ENCODE assay signal across 8 mouse cellular contexts in genomic region chr4:133011821-133012775, GRCm38 (mm10). TPM values are rescaled to one million over a fixed set of nuclear protein-coding genes. Genes with fewer than 3 reads are reported as not detected.
A peak's percentile ranks its signal among the peaks of the same experiment; 100 is the strongest.
DNase-seq lines count a peak whose midpoint lies in the region; ATAC-seq and TF ChIP-seq lines count a peak whose summit lies in the region.

No protein-coding gene starts in this region.

- ATAC-seq in intestine, embryonic 15.5 days: peak; percentile 12
- ATAC-seq in lung, embryonic 15.5 days (ENCODE audit: borderline replicate concordance, extremely low read depth, low FRiP score, low TSS enrichment): 0 out of 2 replicates have a peak, but pooled peaks have one; percentile 0

- H3K9me3 ChIP-seq in intestine, embryonic 15.5 days: no peaks in the 10 kb centered on the region
- H3K9me3 ChIP-seq in lung, embryonic 15.5 days: no peaks in the 10 kb centered on the region

- H3K27ac ChIP-seq in testis, adult 2 months (ENCODE audit: control insufficient read depth, insufficient read depth, low read depth, low read length): peak overlapping the region; percentile 79
- peak overlapping the region; percentile 81 for H3K27ac ChIP-seq in cortical plate, adult 2 months (ENCODE audit: insufficient read depth, low read length)
- peak overlapping the region; percentile 97 for H3K27ac ChIP-seq in intestine, embryonic 15.5 days
- peak overlapping the region; percentile 97 for H3K27ac ChIP-seq in lung, embryonic 15.5 days

- peak overlapping the region; percentile 86 for H3K4me3 ChIP-seq in testis, adult 2 months (ENCODE audit: control insufficient read depth, low read depth, low read length)
- H3K4me3 ChIP-seq in cortical plate, adult 2 months (ENCODE audit: insufficient read depth, low read length): peak overlapping the region; percentile 82
- peak overlapping the region; percentile 90 for H3K4me3 ChIP-seq in intestine, embryonic 15.5 days (replicated peaks)
- H3K4me3 ChIP-seq in lung, embryonic 15.5 days: peak overlapping the region; percentile 97

- H3K4me2 ChIP-seq in intestine, embryonic 15.5 days (replicated peaks): peak overlapping the region; percentile 88
- H3K4me2 ChIP-seq in lung, embryonic 15.5 days: peak overlapping the region; percentile 83

- DNase-seq in testis, postnatal 14 days (ENCODE audit: low spot score): no peak
- DNase-seq in gastrocnemius, postnatal 36 days: peak; percentile 52 to 57
- peak; percentile 73 for DNase-seq in retina, postnatal 1 day
- DNase-seq in frontal cortex, postnatal 36 days (ENCODE audit: low spot score in 2 of 2): no peak

- no peak for TF ChIP-seq POLR2A in testis, adult 2 months (IDR thresholded peaks at IDR 0.05; ENCODE audit: control insufficient read depth, low read depth, low read length)
- TF ChIP-seq POLR2A in cortical plate, adult 2 months (IDR thresholded peaks at IDR 0.05; ENCODE audit: extremely low read depth, insufficient read depth, low read length): no peak; the same call in 1 of the 2 replicates

- peak overlapping the region; percentile 93 for H3K9ac ChIP-seq in intestine, embryonic 15.5 days
- peak overlapping the region; percentile 99 for H3K9ac ChIP-seq in lung, embryonic 15.5 days

- no peak for TF ChIP-seq CTCF in testis, adult 2 months (IDR thresholded peaks at IDR 0.05; ENCODE audit: control insufficient read depth, insufficient read depth, insufficient replicate concordance, low read depth, low read length)
- no peak for TF ChIP-seq CTCF in cortical plate, adult 2 months (IDR thresholded peaks at IDR 0.05; ENCODE audit: extremely low read depth, insufficient read depth, low read length)

- H3K27me3 ChIP-seq in testis, adult 2 months (ENCODE audit: control insufficient read depth, insufficient read depth, low read length): no peaks in the 10 kb centered on the region
- peaks cover 7% of the 10 kb centered on the region for H3K27me3 ChIP-seq in intestine, embryonic 15.5 days (replicated peaks)
- H3K27me3 ChIP-seq in lung, embryonic 15.5 days: peaks cover 15% of the 10 kb centered on the region

- H3K36me3 ChIP-seq in testis, adult 2 months (ENCODE audit: control insufficient read depth, insufficient read depth, low read length): no peaks in the 10 kb centered on the region
- H3K36me3 ChIP-seq in intestine, embryonic 15.5 days: no peaks in the 10 kb centered on the region
- no peaks in the 10 kb centered on the region for H3K36me3 ChIP-seq in lung, embryonic 15.5 days

- under 1% methylated on average over 60 of the region's 84 CpGs for WGBS in intestine, embryonic 15.5 days
- WGBS in lung, embryonic 15.5 days: under 1% methylated on average over 60 of the region's 84 CpGs

- intact Hi-C loops in gastrocnemius, postnatal 36 days (cut with DNase I): loop anchor here (2.0 to 5.0 kb wide), 2 partner anchors 45 to 185 kb away; no protein-coding TSS in a partner anchor

- peaks cover 25% of the 10 kb centered on the region for H3K4me1 ChIP-seq in testis, adult 2 months (ENCODE audit: control insufficient read depth, insufficient read depth, low read length)
- H3K4me1 ChIP-seq in cortical plate, adult 2 months (ENCODE audit: control insufficient read depth, insufficient read depth, low read length): peaks cover 11% of the 10 kb centered on the region
- H3K4me1 ChIP-seq in intestine, embryonic 15.5 days (replicated peaks): peaks cover 60% of the 10 kb centered on the region
- H3K4me1 ChIP-seq in lung, embryonic 15.5 days: peaks cover 58% of the 10 kb centered on the region

RNA-seq across cellular contexts. Expression of gene Ahdc1, which starts 1.0 kb away (rescaled TPM):
- polyA plus RNA-seq in testis, adult 2 months (2012; rRNA removed): 59.1 and 65.0 TPM in 2 replicates
- 23.8 and 26.4 TPM in 2 replicates for polyA plus RNA-seq in cortical plate, adult 2 months (2012; rRNA removed)
- total RNA-seq in gastrocnemius, postnatal 36 days (2021): 10 to 100 TPM; 27.4 to 31.7 TPM
- polyA plus RNA-seq in intestine, embryonic 15.5 days (2015; fragmentation: Nextera tagmentation; extraction: Ambion mirVana): 5.4 and 6.3 TPM in 2 replicates
- polyA plus RNA-seq in lung, embryonic 15.5 days (2015; fragmentation: Nextera tagmentation; extraction: Ambion mirVana): 8.5 and 10.5 TPM in 2 replicates

RNA-seq across cellular contexts. Expression of gene Fgr, which starts 38.2 kb away (rescaled TPM):
- polyA plus RNA-seq in testis, adult 2 months (2012; rRNA removed): 0.85 and 1.0 TPM in 2 replicates
- polyA plus RNA-seq in cortical plate, adult 2 months (2012; rRNA removed): 0.11 and 0.15 TPM in 2 replicates
- total RNA-seq in gastrocnemius, postnatal 36 days (2021): under 1 TPM in 1 of 2 experiments, not detected in 1; 0.10 TPM
- 2.3 and 3.7 TPM in 2 replicates for polyA plus RNA-seq in intestine, embryonic 15.5 days (2015; fragmentation: Nextera tagmentation; extraction: Ambion mirVana)
- polyA plus RNA-seq in lung, embryonic 15.5 days (2015; fragmentation: Nextera tagmentation; extraction: Ambion mirVana): 0.69 and 0.74 TPM in 2 replicates

Comparison
In these comparisons a context has a peak if more than half of its experiments do, and no peak if none do; other contexts are left out.
1. DNase-seq: peak in gastrocnemius, postnatal 36 days (2 of 2) and retina, postnatal 1 day (single experiment); none in testis, postnatal 14 days (single experiment) and frontal cortex, postnatal 36 days (0 of 2).
2. Peak in every context shown above with its lines, with median percentiles within 50 percentile points of each other: H3K27ac ChIP-seq and H3K4me3 ChIP-seq.